Mouse (Mus musculus) cortical plate, adult 2 months (tissue): ENCODE results near the gene Atf5.

ENCODE experiments used
- CTCF ChIP-seq: fragments of 200-500 bp; IDR thresholded peaks from 2 replicates; pipeline ENCODE4 v1.5.1; 2011; ENCODE audit warnings: mild to moderate bottlenecking, control low read depth, low read length; ENCODE audit not compliant: insufficient read depth; ENCODE audit errors: extremely low read depth
- POLR2A ChIP-seq: fragments of 200-500 bp; IDR thresholded peaks from 2 replicates; pipeline ENCODE4 v1.6.1; 2011; ENCODE audit warnings: mild to moderate bottlenecking, low read length, control low read depth; ENCODE audit not compliant: insufficient read depth; ENCODE audit errors: extremely low read depth

DNA sequence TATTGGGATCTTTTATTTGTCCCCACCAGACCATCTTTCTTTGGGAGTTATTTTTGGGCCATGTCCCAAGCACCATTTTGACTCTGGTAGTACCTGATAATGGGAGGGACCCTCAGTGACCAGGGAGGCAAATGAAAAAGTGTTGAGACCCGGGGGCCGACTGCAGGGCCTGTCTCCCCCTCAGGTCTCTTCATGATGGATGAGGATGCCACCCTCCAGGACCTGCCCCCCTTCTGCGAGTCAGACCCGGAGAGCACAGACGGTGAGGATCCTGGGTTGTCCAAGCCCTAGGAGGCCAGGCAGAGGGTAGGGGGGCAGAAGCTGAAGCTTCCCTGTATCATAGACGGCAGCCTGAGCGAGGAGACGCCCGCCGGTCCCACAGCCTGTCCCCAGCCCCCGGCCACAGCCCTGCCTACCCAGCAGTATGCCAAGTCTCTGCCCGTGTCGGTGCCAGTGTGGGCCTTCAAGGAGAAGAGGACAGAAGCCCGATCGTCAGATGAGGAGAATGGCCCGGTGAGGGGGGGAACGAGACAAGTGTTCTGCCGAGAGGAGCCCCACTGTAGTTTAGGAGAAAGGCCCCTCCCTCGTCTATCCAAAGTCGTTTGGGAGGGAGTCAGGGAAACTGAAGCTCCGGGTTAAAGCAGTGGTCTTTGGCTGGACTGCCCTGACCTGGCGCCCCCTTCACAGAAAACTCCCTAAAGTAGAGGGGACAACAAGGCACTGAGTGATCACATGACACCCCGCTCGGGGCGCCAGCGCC, 37.3 kb upstream of the Atf5 start:
- TF ChIP-seq CTCF (no peak), POLR2A (no peak)
